Mouse (Mus musculus) MEL (cell line): Measurements from ENCODE around the gene Cspg5. TPM values are rescaled to one million over a fixed set of nuclear protein-coding genes. Genes with fewer than 3 reads are reported as not detected.

Source experiments
- DNase-seq: peaks from one replicate; pipeline ENCODE4 v3.0.0; 2011; ENCODE audit warnings: low read depth, low spot score
- H3K27ac ChIP-seq: 2 replicates; pipeline ENCODE4 v1.5.1; 2012; ENCODE audit warnings: low read depth, mild to moderate bottlenecking, control low read depth, low read length, moderate library complexity; ENCODE audit not compliant: control insufficient read depth
- H3K27me3 ChIP-seq, 2 experiments: fragments of 150-350 bp in 1 of 2; sonication (generic) in 1 of 2; 2 replicates each; pipeline ENCODE4 v1.6.1; 2012; ENCODE audit warnings: low read length in 2 of 2, mild to moderate bottlenecking in 2 of 2, improper control_type of control experiment in 1 of 2, moderate library complexity in 1 of 2; ENCODE audit not compliant: insufficient read depth in 2 of 2, control insufficient read depth in 1 of 2
- H3K36me3 ChIP-seq, 2 experiments: 2 replicates each; pipeline ENCODE4 v1.6.1; 2012 to 2014; ENCODE audit warnings: low read length in 2 of 2, improper control_type of control experiment in 1 of 2, inconsistent platforms in 1 of 2, mild to moderate bottlenecking in 1 of 2; ENCODE audit not compliant: insufficient read depth in 2 of 2, control insufficient read depth in 1 of 2
- H3K4me1 ChIP-seq, 2 experiments: fragments of 150-350 bp in 1 of 2; sonication (generic) in 1 of 2; 2 replicates each; pipeline ENCODE4 v1.6.1; 2012; ENCODE audit warnings: low read length in 2 of 2, improper control_type of control experiment in 1 of 2, mild to moderate bottlenecking in 1 of 2; ENCODE audit not compliant: insufficient read depth in 2 of 2, control insufficient read depth in 1 of 2
- H3K4me3 ChIP-seq, 2 experiments: fragments of 150-350 bp in 1 of 2; sonication (generic) in 1 of 2; 2 replicates each; pipeline ENCODE4 v1.5.1; 2012; ENCODE audit warnings: low read depth in 2 of 2, low read length in 2 of 2, mild to moderate bottlenecking in 2 of 2, moderate library complexity in 2 of 2, control low read depth in 1 of 2, improper control_type of control experiment in 1 of 2; ENCODE audit not compliant: control insufficient read depth in 1 of 2, insufficient read depth in 1 of 2
- H3K79me2 ChIP-seq: 2 replicates; pipeline ENCODE4 v1.6.1; 2012; ENCODE audit warnings: mild to moderate bottlenecking, low read length, moderate library complexity; ENCODE audit not compliant: control insufficient read depth, poor library complexity, insufficient read depth
- H3K9ac ChIP-seq: 2 replicates; pipeline ENCODE4 v1.6.1; 2012; ENCODE audit warnings: low read depth, mild to moderate bottlenecking, control low read depth, low read length, moderate library complexity; ENCODE audit not compliant: control insufficient read depth, poor library complexity, severe bottlenecking
- H3K9me3 ChIP-seq: fragments of 150-350 bp; sonication (generic); replicated peaks from 2 replicates; pipeline ENCODE4 v1.6.1; 2012; ENCODE audit warnings: mild to moderate bottlenecking, low read length, improper control_type of control experiment, moderate library complexity; ENCODE audit not compliant: insufficient read depth
- BHLHE40 ChIP-seq: IDR thresholded peaks from 2 replicates; pipeline ENCODE4 v1.6.1; 2012; ENCODE audit warnings: low read depth, mild to moderate bottlenecking, inconsistent platforms, low read length, improper control_type of control experiment, borderline replicate concordance
- CHD1 ChIP-seq: IDR thresholded peaks from 2 replicates; pipeline ENCODE4 v1.6.1; 2012; ENCODE audit warnings: low read depth, mild to moderate bottlenecking, inconsistent platforms, low read length, improper control_type of control experiment
- CTCF ChIP-seq, 3 experiments: IDR thresholded peaks in 2 of 3; conservative IDR thresholded peaks in 1 of 3; 2 replicates each; pipeline ENCODE4 v1.5.1; 2011 to 2012; ENCODE audit warnings: low read length in 3 of 3, low read depth in 2 of 3, mild to moderate bottlenecking in 2 of 3, improper control_type of control experiment in 1 of 3, inconsistent platforms in 1 of 3, mixed read lengths in 1 of 3, moderate library complexity in 1 of 3; ENCODE audit not compliant: control insufficient read depth in 1 of 3, insufficient read depth in 1 of 3, poor library complexity in 1 of 3, severe bottlenecking in 1 of 3
- E2F4 ChIP-seq: IDR thresholded peaks from 2 replicates; pipeline ENCODE4 v1.6.1; 2011; ENCODE audit warnings: low read depth, low read length, improper control_type of control experiment, borderline replicate concordance
- EP300 ChIP-seq, 2 experiments: IDR thresholded peaks; 2 replicates each; pipeline ENCODE4 v1.6.1; 2011; ENCODE audit warnings: improper control_type of control experiment in 2 of 2, low read length in 2 of 2, low read depth in 1 of 2, mild to moderate bottlenecking in 1 of 2
- ETS1 ChIP-seq: IDR thresholded peaks from 2 replicates; pipeline ENCODE4 v1.6.1; 2012; ENCODE audit warnings: low read depth, mild to moderate bottlenecking, inconsistent platforms, low read length, improper control_type of control experiment, moderate library complexity
- GATA1 ChIP-seq: IDR thresholded peaks from 2 replicates; pipeline ENCODE4 v1.6.1; 2011; ENCODE audit warnings: low read depth, low read length, improper control_type of control experiment
- MAFK ChIP-seq: IDR thresholded peaks from 2 replicates; pipeline ENCODE4 v1.6.1; 2011; ENCODE audit warnings: low read depth, mild to moderate bottlenecking, low read length, improper control_type of control experiment, borderline replicate concordance
- MAX ChIP-seq: IDR thresholded peaks from 2 replicates; pipeline ENCODE4 v1.6.1; 2011; ENCODE audit warnings: low read length, improper control_type of control experiment
- MAZ ChIP-seq: IDR thresholded peaks from 2 replicates; pipeline ENCODE4 v1.6.1; 2012; ENCODE audit warnings: low read depth, mild to moderate bottlenecking, inconsistent platforms, low read length, improper control_type of control experiment
- MEF2A ChIP-seq: IDR thresholded peaks from 2 replicates; pipeline ENCODE4 v1.6.1; 2014; ENCODE audit warnings: low read depth, mild to moderate bottlenecking, inconsistent platforms, low read length, improper control_type of control experiment; ENCODE audit not compliant: poor library complexity, insufficient replicate concordance, severe bottlenecking; ENCODE audit errors: extremely low read depth
- MXI1 ChIP-seq: IDR thresholded peaks from 2 replicates; pipeline ENCODE4 v1.6.1; 2011; ENCODE audit warnings: mild to moderate bottlenecking, low read depth, low read length, improper control_type of control experiment
- NELFE ChIP-seq: IDR thresholded peaks from 2 replicates; pipeline ENCODE4 v1.6.1; 2011; ENCODE audit warnings: low read depth, low read length, improper control_type of control experiment
- NRF1 ChIP-seq: IDR thresholded peaks from 2 replicates; pipeline ENCODE4 v1.6.1; 2014; ENCODE audit warnings: low read depth, mild to moderate bottlenecking, inconsistent platforms, low read length, improper control_type of control experiment, moderate library complexity; ENCODE audit not compliant: poor library complexity, insufficient read depth, severe bottlenecking
- POLR2AphosphoS2 ChIP-seq: IDR thresholded peaks from 2 replicates; pipeline ENCODE4 v1.6.1; 2011; ENCODE audit warnings: low read length, improper control_type of control experiment
- POLR2AphosphoS5 ChIP-seq: IDR thresholded peaks from 2 replicates; pipeline ENCODE4 v1.6.1; 2012; ENCODE audit warnings: low read depth, borderline replicate concordance, mild to moderate bottlenecking, inconsistent platforms, low read length, moderate library complexity, mixed read lengths
- RAD21 ChIP-seq: IDR thresholded peaks from 2 replicates; pipeline ENCODE4 v1.6.1; 2011; ENCODE audit warnings: mild to moderate bottlenecking, low read depth, low read length, improper control_type of control experiment
- RCOR1 ChIP-seq: IDR thresholded peaks from 2 replicates; pipeline ENCODE4 v1.6.1; 2012; ENCODE audit warnings: low read depth, mild to moderate bottlenecking, inconsistent platforms, low read length, improper control_type of control experiment
- SMC3 ChIP-seq: IDR thresholded peaks from 2 replicates; pipeline ENCODE4 v1.6.1; 2011; ENCODE audit warnings: low read depth, low read length, improper control_type of control experiment
- TBP ChIP-seq: IDR thresholded peaks from 2 replicates; pipeline ENCODE4 v1.8.0; 2011; ENCODE audit warnings: low read depth, low read length, improper control_type of control experiment
- TCF12 ChIP-seq: IDR thresholded peaks from 2 replicates; pipeline ENCODE4 v1.6.1; 2014; ENCODE audit warnings: low read depth, mild to moderate bottlenecking, inconsistent platforms, low read length, improper control_type of control experiment, moderate library complexity
- USF2 ChIP-seq, 2 experiments: IDR thresholded peaks; 2 replicates each; pipeline ENCODE4 v1.6.1; 2011 to 2012; ENCODE audit warnings: improper control_type of control experiment in 2 of 2, low read length in 2 of 2, borderline replicate concordance in 1 of 2, inconsistent platforms in 1 of 2, low read depth in 1 of 2, mild to moderate bottlenecking in 1 of 2; ENCODE audit not compliant: insufficient read depth in 1 of 2
- ZC3H11A ChIP-seq: IDR thresholded peaks from 2 replicates; pipeline ENCODE4 v1.6.1; 2012; ENCODE audit warnings: low read depth, mild to moderate bottlenecking, inconsistent platforms, low read length, improper control_type of control experiment
- ZKSCAN1 ChIP-seq: IDR thresholded peaks from 2 replicates; pipeline ENCODE4 v1.6.1; 2012; ENCODE audit warnings: low read depth, mild to moderate bottlenecking, inconsistent platforms, low read length, improper control_type of control experiment, moderate library complexity
- ZNF384 ChIP-seq: IDR thresholded peaks from 2 replicates; pipeline ENCODE4 v1.6.1; 2012; ENCODE audit warnings: low read depth, mild to moderate bottlenecking, inconsistent platforms, low read length, improper control_type of control experiment
- polyA plus RNA-seq, 2 experiments: library from polyadenylated mRNA; stranded (reverse) in 1 of 2; unstranded in 1 of 2; fragments of >175 nt in 1 of 2; fragments of >200 nt in 1 of 2; gene quantifications; 2 replicates each; pipeline versions ENCODE4 v1.2.1 to v1.2.4; 2012; ENCODE audit warnings: low replicate concordance in 2 of 2, low read depth in 1 of 2; ENCODE audit not compliant: insufficient read length in 2 of 2, insufficient read depth in 1 of 2, missing spikeins in 1 of 2
- total RNA-seq: library from RNA; depleted of rRNA; stranded (reverse); fragments of 300-350 nt; gene quantifications from 2 replicates; pipeline ENCODE4 v1.2.3, GENCODE M21; 2012

Cspg5 gene
- total and polyA plus RNA-seq, 3 experiments: 0.65 to 1.0 TPM; not detected in 1

DNA sequence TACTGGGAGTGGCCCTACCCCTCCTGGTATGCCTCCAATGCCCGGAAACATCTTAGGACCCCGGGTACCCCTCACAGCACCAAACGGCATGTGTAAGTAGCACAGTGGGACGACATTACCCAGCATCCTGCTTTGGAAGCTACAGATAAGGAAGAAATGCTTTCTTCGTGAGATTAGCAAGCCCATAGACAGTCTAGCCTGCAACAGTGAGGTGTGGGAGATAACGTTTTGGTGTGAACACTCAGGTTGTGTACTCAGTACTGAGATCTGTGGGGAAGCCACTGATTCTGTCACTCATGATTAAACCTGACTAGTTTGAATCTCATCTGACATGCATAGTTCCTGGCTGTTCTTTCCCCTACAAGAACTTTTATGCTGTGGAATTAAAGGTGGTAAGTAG, 8.6 kb upstream of the Cspg5 start:
- Histone ChIP-seq H3K9ac (no peak overlapping the region), H3K27me3 (no peaks in the 10 kb centered on the region), H3K4me1 (no peaks in the 10 kb centered on the region), H3K36me3 (peaks cover 0 to 30% of the 10 kb centered on the region in 2 experiments; a peak in 2 of 4 replicates), H3K27ac (no peak overlapping the region), H3K9me3 (no peaks in the 10 kb centered on the region), H3K4me3 (no peak overlapping the region), H3K79me2 (no peaks in the 10 kb centered on the region)
- no peak for DNase-seq
- no peak for TF ChIP-seq ZNF384
- no peak for TF ChIP-seq EP300 (IDR thresholded peaks at IDR 0.05; ENCODE audit: low read depth in 1 of 2, low read length in 2 of 2)
- no peak for TF ChIP-seq USF2 (IDR thresholded peaks at IDR 0.05; ENCODE audit: borderline replicate concordance in 1 of 2, insufficient read depth in 1 of 2, low read depth in 1 of 2, low read length in 2 of 2)
- no peak for TF ChIP-seq TCF12
- no peak for TF ChIP-seq MAX
- no peak for TF ChIP-seq POLR2AphosphoS5
- no peak for TF ChIP-seq CTCF (IDR thresholded peaks at IDR 0.05 in 2 of 3, conservative IDR thresholded peaks at IDR 0.05 in 1 of 3; ENCODE audit: control insufficient read depth in 1 of 3, insufficient read depth in 1 of 3, low read depth in 2 of 3, low read length in 3 of 3, poor library complexity in 1 of 3, severe bottlenecking in 1 of 3)
- TF ChIP-seq MXI1: no peak
- TF ChIP-seq SMC3: no peak
- no peak for TF ChIP-seq RCOR1
- TF ChIP-seq ETS1: no peak
- no peak for TF ChIP-seq GATA1

DNA sequence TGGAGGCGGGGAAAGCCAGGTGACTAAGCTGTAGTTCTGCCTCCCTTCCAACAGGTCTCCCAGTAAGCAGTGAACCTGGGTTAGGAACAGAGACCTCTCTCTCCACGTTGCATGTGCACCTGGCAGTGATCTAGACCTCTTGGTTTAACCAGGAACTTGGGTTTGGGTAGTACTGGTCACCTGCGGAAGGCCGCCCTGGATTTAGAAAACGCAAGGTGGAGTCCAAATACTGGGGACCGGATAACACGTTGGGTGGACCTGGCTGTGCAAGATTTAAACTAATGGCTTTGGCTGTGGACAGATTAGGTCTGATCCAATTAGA, 945 bp downstream of the Cspg5 start:
- TF ChIP-seq ZNF384: no peak
- TF ChIP-seq BHLHE40: no peak
- TF ChIP-seq CHD1: no peak
- TF ChIP-seq NRF1: no peak
- TF ChIP-seq MAZ: no peak
- TF ChIP-seq USF2 (IDR thresholded peaks at IDR 0.05; ENCODE audit: borderline replicate concordance in 1 of 2, insufficient read depth in 1 of 2, low read depth in 1 of 2, low read length in 2 of 2): no peak
- no peak for TF ChIP-seq POLR2AphosphoS2
- no peak for TF ChIP-seq NELFE
- TF ChIP-seq MAFK: no peak
- TF ChIP-seq ZKSCAN1: no peak
- no peak for TF ChIP-seq TBP
- no peak for TF ChIP-seq MEF2A
- TF ChIP-seq E2F4: no peak
- no peak for TF ChIP-seq TCF12
- no peak for TF ChIP-seq ZC3H11A
- no peak for TF ChIP-seq RAD21
- Histone ChIP-seq H3K4me3 (no peak overlapping the region), H3K36me3 (no peaks in the 10 kb centered on the region), H3K79me2 (no peaks in the 10 kb centered on the region), H3K27me3 (no peaks in the 10 kb centered on the region), H3K4me1 (no peaks in the 10 kb centered on the region), H3K27ac (no peak overlapping the region), H3K9me3 (no peaks in the 10 kb centered on the region), H3K9ac (no peak overlapping the region)
- no peak for DNase-seq
